Mouse (Mus musculus) left cerebral cortex, postnatal 25 days (tissue): ENCODE data around the gene Gpr68. TPM values are rescaled to one million over a fixed set of nuclear protein-coding genes. Genes with fewer than 3 reads are reported as not detected.
A peak's percentile ranks its signal among the peaks of the same experiment; 100 is the strongest.

Experiments
- DNase-seq, 2 experiments: peaks; one replicate each; pipeline ENCODE4 v3.0.0; 2022; ENCODE audit warnings: low spot score in 2 of 2, mixed read lengths in 1 of 2
- intact Hi-C: fragments of 180-260 bp; cut with DNase I; formaldehyde crosslinking; loops from one replicate; pipeline ENCODE4 v1.15.1; 2025
- total RNA-seq, 2 experiments: library from RNA; stranded (reverse); gene quantifications; 2 replicates each; pipeline ENCODE4 v1.2.3; 2021

The Gpr68 gene
- total RNA-seq, 2 experiments from 2014 or later: 8.3 to 11.6 TPM

GRCm38 (mm10) chr12:100925644-100926619, 17.9 kb upstream of the Gpr68 start:
- peak; percentile 81 to 84 for DNase-seq
- intact Hi-C loops: loop anchor here (1.0 to 10.0 kb wide), 3 partner anchors 77 to 349 kb away; no protein-coding TSS in a partner anchor

GRCm38 (mm10) chr12:100924646-100925339, 16.8 kb upstream of the Gpr68 start:
- intact Hi-C loops: loop anchor here (5.0 to 10.0 kb wide), 2 partner anchors 320 to 347 kb away; no protein-coding TSS in a partner anchor
- no peak for DNase-seq

- DNase-seq: peak in 1 of 2 experiments; percentile 83
- intact Hi-C loops: loop anchor here (10.0 kb wide), 1 partner anchor 746 kb away; no protein-coding TSS in a partner anchor
Measured at GRCm38 (mm10) chr12:100910731-100911130, 2.7 kb upstream of the Gpr68 start.

- no peak for DNase-seq
- intact Hi-C loops: loop anchor here (10.0 kb wide), 1 partner anchor 745 kb away; no protein-coding TSS in a partner anchor
Measured at GRCm38 (mm10) chr12:100909765-100910164, 1.8 kb upstream of the Gpr68 start.

GRCm38 (mm10) chr12:100908298-100909034, 468 bp upstream of the Gpr68 start:
- intact Hi-C loops: no loop called here
- DNase-seq: no peak

GRCm38 (mm10) chr12:100906861-100907260, 1.1 kb downstream of the Gpr68 start:
- intact Hi-C loops: no loop called here
- no peak for DNase-seq

GRCm38 (mm10) chr12:100903761-100904160, 4.2 kb downstream of the Gpr68 start:
- no peak for DNase-seq
- intact Hi-C loops: no loop called here

- DNase-seq: no peak
- intact Hi-C loops: no loop called here
Measured at GRCm38 (mm10) chr12:100901386-100901785, 6.6 kb downstream of the Gpr68 start.

- DNase-seq: no peak
- intact Hi-C loops: no loop called here
Measured at GRCm38 (mm10) chr12:100900901-100901300, 7.1 kb downstream of the Gpr68 start.

- intact Hi-C loops: no loop called here
- peak; percentile 47 to 48 for DNase-seq
Measured at GRCm38 (mm10) chr12:100899111-100899640, 8.8 kb downstream of the Gpr68 start.

GRCm38 (mm10) chr12:100897736-100898650, 10.0 kb downstream of the Gpr68 start:
- no peak for DNase-seq
- intact Hi-C loops: no loop called here

GRCm38 (mm10) chr12:100896661-100897060, 11.3 kb downstream of the Gpr68 start:
- intact Hi-C loops: no loop called here
- DNase-seq: no peak

- DNase-seq: no peak
- intact Hi-C loops: no loop called here
Measured at GRCm38 (mm10) chr12:100895504-100895903, 12.5 kb downstream of the Gpr68 start.

- intact Hi-C loops: no loop called here
- DNase-seq: no peak
Measured at GRCm38 (mm10) chr12:100890548-100890947, 17.4 kb downstream of the Gpr68 start.

- intact Hi-C loops: no loop called here
- DNase-seq: peak; percentile 52 to 91
Measured at GRCm38 (mm10) chr12:100887801-100888258, 20.2 kb downstream of the Gpr68 start.

GRCm38 (mm10) chr12:100886877-100887276, 21.1 kb downstream of the Gpr68 start:
- DNase-seq: peak in 1 of 2 experiments; percentile 70
- intact Hi-C loops: no loop called here

- no peak for DNase-seq
Measured at GRCm38 (mm10) chr12:100885585-100885984, 22.4 kb downstream of the Gpr68 start.

GRCm38 (mm10) chr12:100883168-100883567, 24.8 kb downstream of the Gpr68 start:
- no peak for DNase-seq
- intact Hi-C loops: no loop called here

More at GRCm38 (mm10) chr12:100885585-100885984, 22.4 kb downstream of the Gpr68 start:
- intact Hi-C loops: no loop called here
